Mouse (Mus musculus) cerebellum, postnatal 25 days (tissue): ENCODE measurements around the gene Sri.

Experiments
- DNase-seq, 2 experiments: peaks; one replicate each; pipeline ENCODE4 v3.0.0; 2021; ENCODE audit warnings: mixed read lengths in 2 of 2

The Sri gene

DNA sequence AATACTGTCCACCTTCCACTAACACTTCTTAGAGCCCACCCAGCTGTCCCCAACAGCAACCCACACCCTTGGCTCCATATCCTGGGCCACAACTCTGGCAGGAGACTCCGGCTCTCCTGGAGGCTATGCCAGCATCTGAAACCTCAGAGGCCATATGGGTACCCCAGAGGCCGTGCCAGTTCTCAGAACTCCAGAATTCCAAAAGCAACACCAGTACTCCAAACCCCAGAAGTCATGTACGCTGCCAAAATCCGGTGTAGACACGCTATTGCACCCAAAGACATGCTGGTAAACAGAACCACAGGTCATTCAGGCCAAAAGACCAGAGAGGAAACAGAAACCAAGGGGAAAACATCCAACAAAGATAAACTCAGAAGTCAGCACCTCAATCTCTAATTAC, 66.4 kb downstream of the Sri start:
- peak; percentile 85 for DNase-seq

DNA sequence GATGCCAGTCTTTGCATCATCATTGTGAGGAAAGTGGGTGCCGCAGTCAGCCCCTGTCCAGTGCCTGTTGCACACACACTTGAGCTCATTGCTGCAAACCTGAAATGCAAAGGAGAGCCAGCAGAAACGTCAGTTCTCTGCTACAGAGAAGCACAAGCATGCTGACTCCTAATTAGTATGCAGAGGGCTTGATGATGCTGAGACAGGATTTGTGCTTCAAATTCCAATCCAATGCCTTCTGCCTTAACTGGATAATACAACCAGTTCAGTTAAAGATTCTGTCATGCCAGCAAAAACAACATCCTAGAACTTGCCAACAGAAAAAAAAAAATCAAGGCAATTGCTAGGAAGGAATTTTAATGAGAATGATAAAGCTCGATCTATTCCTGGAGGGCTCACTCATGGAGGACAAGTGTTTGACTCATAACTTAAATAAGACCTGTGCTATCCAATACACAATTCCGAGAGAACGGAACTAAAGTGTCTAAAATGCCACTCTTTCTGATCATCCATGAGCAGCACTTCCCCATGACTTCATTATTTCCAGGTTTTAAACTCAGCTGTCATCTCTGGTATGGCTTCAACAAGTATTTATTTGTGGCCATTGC, 70.8 kb downstream of the Sri start:
- no peak for DNase-seq
